Mouse (Mus musculus): ENCODE results near the gene Pcif1.

DNA sequence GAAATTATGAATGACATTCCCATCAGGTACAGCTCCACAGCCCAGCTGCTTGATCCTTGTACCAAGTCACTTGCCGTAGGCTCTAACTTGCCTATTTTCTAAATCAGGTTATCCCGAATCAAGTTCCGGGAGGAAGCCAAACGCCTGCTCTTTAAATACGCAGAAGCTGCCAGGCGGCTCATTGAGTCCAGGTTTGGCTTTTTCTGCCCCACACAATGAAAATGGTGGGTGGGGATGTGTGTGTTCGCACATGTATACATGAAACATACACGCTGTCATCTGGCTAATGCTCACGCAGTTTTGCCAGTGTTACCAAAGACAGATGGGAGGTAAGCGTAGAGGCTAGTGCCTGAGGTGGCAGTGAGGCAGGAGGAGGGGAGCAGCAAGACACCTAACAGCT is 7.5 kb downstream of the Pcif1 start:
- TF ChIP-seq POLR2A (IDR thresholded peaks at IDR 0.05; ENCODE audit: control insufficient read depth, extremely low read depth, insufficient read depth, low read length, poor library complexity) (no peak), CTCF (IDR thresholded peaks at IDR 0.05; ENCODE audit: borderline replicate concordance, control insufficient read depth, extremely low read depth, insufficient read depth, low read length, poor library complexity) (no peak)
